Mouse (Mus musculus) cortical plate, adult 2 months (tissue): ENCODE results near the gene Nrap.

Source experiments
- CTCF ChIP-seq: fragments of 200-500 bp; IDR thresholded peaks from 2 replicates; pipeline ENCODE4 v1.5.1; 2011; ENCODE audit warnings: mild to moderate bottlenecking, control low read depth, low read length; ENCODE audit not compliant: insufficient read depth; ENCODE audit errors: extremely low read depth
- POLR2A ChIP-seq: fragments of 200-500 bp; IDR thresholded peaks from 2 replicates; pipeline ENCODE4 v1.6.1; 2011; ENCODE audit warnings: mild to moderate bottlenecking, low read length, control low read depth; ENCODE audit not compliant: insufficient read depth; ENCODE audit errors: extremely low read depth

GRCm38 (mm10) chr19:56289642-56290041, 100.2 kb downstream of the Nrap start:
- TF ChIP-seq CTCF (no peak), POLR2A (no peak)
